Mouse (Mus musculus): ENCODE data around the gene Eif2a.

Gene Eif2a

DNA sequence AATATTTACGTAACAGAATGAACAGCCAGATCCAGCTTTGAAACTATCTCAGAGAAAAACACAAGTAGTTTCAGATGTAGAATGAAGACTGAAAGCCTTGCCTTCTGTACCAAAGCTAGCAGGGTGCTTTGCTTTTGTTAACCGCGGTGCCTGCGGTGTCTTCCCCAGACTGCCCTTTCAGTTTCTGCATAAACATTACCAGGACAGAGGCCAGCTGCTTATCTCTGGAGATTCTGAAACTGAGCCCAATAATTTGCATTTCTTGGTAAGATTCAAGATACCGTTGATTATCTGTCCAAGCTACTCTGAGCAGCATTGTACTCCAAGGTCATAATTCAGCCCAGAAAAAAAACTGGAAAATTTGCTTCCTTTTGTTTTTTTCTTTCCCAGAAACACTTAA lies 68.0 kb downstream of the Eif2a start:
- no peak for ATAC-seq (ENCODE audit: insufficient number of reproducible peaks, low FRiP score, low TSS enrichment)

Data from cerebellum, adult (tissue).